20 mouse cellular contexts compared by ENCODE assay signal in genomic region chr3:29890286-29890685, GRCm38 (mm10).
"Had no signal": no experiment of that assay in that cellular context is flagged by ENCODE, and none has a peak within 500 bp of the region (broad histone marks: within the 10 kb centered on the region; RNA-seq: fewer than 3 reads in every experiment).

No protein-coding gene starts in this region.

- H3K4me2 ChIP-seq: heart, embryonic 11.5 days; heart, embryonic 13.5 days; heart, embryonic 15.5 days; hindbrain, embryonic 14.5 days; intestine, embryonic 15.5 days; limb, embryonic 13.5 days; limb, embryonic 15.5 days; liver, embryonic 12.5 days had no signal

- DNase-seq: gastrocnemius, postnatal 14 days; gastrocnemius, postnatal 36 days; heart, adult 11 months; heart, adult 2 months; heart, postnatal 36 days; kidney, adult 18-20 months; kidney, postnatal 10 days; kidney, postnatal 25 days; kidney, postnatal 4 days; left cerebral cortex, postnatal 4 days had no signal

- H3K27me3 ChIP-seq: heart, embryonic 13.5 days; heart, embryonic 15.5 days; intestine, embryonic 15.5 days; limb, embryonic 13.5 days; limb, embryonic 15.5 days; liver, embryonic 12.5 days had no signal

- H3K4me3 ChIP-seq: heart, adult 2 months; heart, embryonic 13.5 days; heart, embryonic 15.5 days; intestine, embryonic 15.5 days; layer of hippocampus, adult 2 months; left cerebral cortex, adult 2 months; limb, embryonic 13.5 days; limb, embryonic 15.5 days; liver, embryonic 12.5 days had no signal

- H3K36me3 ChIP-seq: heart, embryonic 13.5 days; heart, embryonic 15.5 days; intestine, embryonic 15.5 days; limb, embryonic 13.5 days; limb, embryonic 15.5 days; liver, embryonic 12.5 days had no signal
